Mouse (Mus musculus): Measurements from ENCODE around the gene Ankrd16.

GRCm38 (mm10) chr2:11776415-11776814, 1.3 kb upstream of the Ankrd16 start:
- TF ChIP-seq CTCF (IDR thresholded peaks at IDR 0.05; ENCODE audit: insufficient read depth, low read depth, low read length) (no peak), POLR2A (IDR thresholded peaks at IDR 0.05; ENCODE audit: insufficient read depth, low read depth, low read length) (no peak)
